Mouse (Mus musculus): ENCODE measurements around the gene Ccp110. TPM values are rescaled to one million over a fixed set of nuclear protein-coding genes. Genes with fewer than 3 reads are reported as not detected.

The Ccp110 gene
- polyA plus RNA-seq, 1 experiment from 2014 or later = 9.1 TPM

- H3K4me1 ChIP-seq (ENCODE audit: control insufficient read depth, insufficient read depth, low read length) = peaks cover 14% of the 10 kb centered on the region; the same call in 1 of the 2 replicates
- WGBS = 3% methylated on average over 41 of the region's 41 CpGs
- no peaks in the 10 kb centered on the region for H3K27me3 ChIP-seq (replicated peaks; ENCODE audit: control insufficient read depth, insufficient read depth, low read length)
- peak overlapping the region; percentile 84 for H3K4me2 ChIP-seq (ENCODE audit: low read depth, low read length)
- H3K4me3 ChIP-seq (ENCODE audit: low read length) = peak overlapping the region; percentile 83
- H3K27ac ChIP-seq (ENCODE audit: low read length) = peak overlapping the region; percentile 48
- H3K36me3 ChIP-seq (ENCODE audit: control insufficient read depth, insufficient read depth, low read length) = peaks cover 6% of the 10 kb centered on the region; the same call in 1 of the 2 replicates
- H3K9me3 ChIP-seq (ENCODE audit: control insufficient read depth, low read length) = no peaks in the 10 kb centered on the region
- ATAC-seq = peak; percentile 97
- H3K9ac ChIP-seq (ENCODE audit: low read depth, low read length) = peak overlapping the region; percentile 79
Observed at GRCm38 (mm10) chr7:118740532-118741338, 28.4 kb downstream of the Ccp110 start.

GRCm38 (mm10) chr7:118742278-118742677 is 29.9 kb downstream of the Ccp110 start:
- 78% methylated on average over 6 of the region's 6 CpGs for WGBS
- Histone ChIP-seq H3K9me3 (ENCODE audit: control insufficient read depth, low read length) (no peaks in the 10 kb centered on the region), H3K27me3 (replicated peaks; ENCODE audit: control insufficient read depth, insufficient read depth, low read length) (no peaks in the 10 kb centered on the region), H3K4me1 (ENCODE audit: control insufficient read depth, insufficient read depth, low read length) (peaks cover 14% of the 10 kb centered on the region; the same call in 1 of the 2 replicates), H3K36me3 (ENCODE audit: control insufficient read depth, insufficient read depth, low read length) (peaks cover 6% of the 10 kb centered on the region), H3K4me3 (ENCODE audit: low read length) (no peak overlapping the region), H3K27ac (ENCODE audit: low read length) (no peak overlapping the region), H3K9ac (ENCODE audit: low read depth, low read length) (no peak overlapping the region), H3K4me2 (ENCODE audit: low read depth, low read length) (no peak overlapping the region)
- no peak; the same call in 1 of the 2 replicates for ATAC-seq

- Histone ChIP-seq H3K27me3 (replicated peaks; ENCODE audit: control insufficient read depth, insufficient read depth, low read length) (no peaks in the 10 kb centered on the region), H3K36me3 (ENCODE audit: control insufficient read depth, insufficient read depth, low read length) (peaks cover 6% of the 10 kb centered on the region), H3K9ac (ENCODE audit: low read depth, low read length) (no peak overlapping the region), H3K4me1 (ENCODE audit: control insufficient read depth, insufficient read depth, low read length) (peaks cover 14% of the 10 kb centered on the region; the same call in 1 of the 2 replicates), H3K27ac (ENCODE audit: low read length) (no peak overlapping the region), H3K9me3 (ENCODE audit: control insufficient read depth, low read length) (no peaks in the 10 kb centered on the region), H3K4me2 (ENCODE audit: low read depth, low read length) (no peak overlapping the region), H3K4me3 (ENCODE audit: low read length) (no peak overlapping the region)
- no peak for ATAC-seq
- 91% methylated on average over 5 of the region's 5 CpGs for WGBS
Observed at GRCm38 (mm10) chr7:118744766-118745165, 32.4 kb downstream of the Ccp110 start.

GRCm38 (mm10) chr7:118747891-118748672 is 35.7 kb downstream of the Ccp110 start:
- H3K9me3 ChIP-seq (ENCODE audit: control insufficient read depth, low read length) = no peaks in the 10 kb centered on the region
- peaks cover 22% of the 10 kb centered on the region for H3K36me3 ChIP-seq (ENCODE audit: control insufficient read depth, insufficient read depth, low read length)
- WGBS = 89% methylated on average over 12 of the region's 12 CpGs
- no peaks in the 10 kb centered on the region for H3K4me1 ChIP-seq (ENCODE audit: control insufficient read depth, insufficient read depth, low read length)
- H3K4me2 ChIP-seq (ENCODE audit: low read depth, low read length) = no peak overlapping the region
- H3K27ac ChIP-seq (ENCODE audit: low read length) = no peak overlapping the region
- no peaks in the 10 kb centered on the region for H3K27me3 ChIP-seq (replicated peaks; ENCODE audit: control insufficient read depth, insufficient read depth, low read length)
- no peak for ATAC-seq
- H3K4me3 ChIP-seq (ENCODE audit: low read length) = no peak overlapping the region
- H3K9ac ChIP-seq (ENCODE audit: low read depth, low read length) = no peak overlapping the region

GRCm38 (mm10) chr7:118749706-118750105 is 37.4 kb downstream of the Ccp110 start:
- Histone ChIP-seq H3K9me3 (ENCODE audit: control insufficient read depth, low read length) (no peaks in the 10 kb centered on the region), H3K36me3 (ENCODE audit: control insufficient read depth, insufficient read depth, low read length) (peaks cover 24% of the 10 kb centered on the region), H3K4me3 (ENCODE audit: low read length) (no peak overlapping the region), H3K9ac (ENCODE audit: low read depth, low read length) (no peak overlapping the region), H3K4me2 (ENCODE audit: low read depth, low read length) (no peak overlapping the region), H3K27ac (ENCODE audit: low read length) (no peak overlapping the region), H3K4me1 (ENCODE audit: control insufficient read depth, insufficient read depth, low read length) (no peaks in the 10 kb centered on the region), H3K27me3 (replicated peaks; ENCODE audit: control insufficient read depth, insufficient read depth, low read length) (no peaks in the 10 kb centered on the region)
- 79% methylated on average over 8 of the region's 8 CpGs for WGBS
- no peak for ATAC-seq

GRCm38 (mm10) chr7:118751625-118752024 is 39.3 kb downstream of the Ccp110 start:
- no peak overlapping the region for H3K4me3 ChIP-seq (ENCODE audit: low read length)
- H3K9ac ChIP-seq (ENCODE audit: low read depth, low read length) = no peak overlapping the region
- ATAC-seq = no peak
- 89% methylated on average over 7 of the region's 7 CpGs for WGBS
- H3K9me3 ChIP-seq (ENCODE audit: control insufficient read depth, low read length) = no peaks in the 10 kb centered on the region
- H3K4me1 ChIP-seq (ENCODE audit: control insufficient read depth, insufficient read depth, low read length) = no peaks in the 10 kb centered on the region
- H3K27ac ChIP-seq (ENCODE audit: low read length) = no peak overlapping the region
- peaks cover 25% of the 10 kb centered on the region for H3K36me3 ChIP-seq (ENCODE audit: control insufficient read depth, insufficient read depth, low read length)
- no peak overlapping the region for H3K4me2 ChIP-seq (ENCODE audit: low read depth, low read length)
- H3K27me3 ChIP-seq (replicated peaks; ENCODE audit: control insufficient read depth, insufficient read depth, low read length) = no peaks in the 10 kb centered on the region

DNA sequence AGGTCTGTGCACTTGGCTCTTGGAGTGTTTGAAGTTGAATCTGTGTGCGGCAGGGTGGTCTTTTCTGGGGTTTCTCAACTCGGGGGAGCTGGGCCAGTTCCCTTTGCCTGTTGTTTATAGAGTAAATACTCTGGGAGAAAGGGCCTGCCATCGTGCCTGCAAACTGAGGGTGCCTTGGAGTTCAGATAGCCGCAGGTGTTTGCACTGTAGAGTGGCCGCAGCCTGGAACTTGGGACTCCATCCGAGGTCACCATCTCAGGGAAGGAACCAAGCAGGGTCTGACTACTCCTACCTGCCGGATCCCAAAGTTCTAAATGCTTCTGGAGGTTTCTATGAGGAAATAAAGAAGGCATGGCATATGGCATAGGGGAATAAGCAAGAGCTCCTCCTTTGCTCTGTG is 43.4 kb downstream of the Ccp110 start:
- WGBS = 60% methylated on average over 7 of the region's 7 CpGs
- Histone ChIP-seq H3K9me3 (ENCODE audit: control insufficient read depth, low read length) (no peaks in the 10 kb centered on the region), H3K4me1 (ENCODE audit: control insufficient read depth, insufficient read depth, low read length) (no peaks in the 10 kb centered on the region; the same call in 1 of the 2 replicates), H3K4me2 (ENCODE audit: low read depth, low read length) (no peak overlapping the region), H3K27me3 (replicated peaks; ENCODE audit: control insufficient read depth, insufficient read depth, low read length) (no peaks in the 10 kb centered on the region), H3K4me3 (ENCODE audit: low read length) (no peak overlapping the region), H3K36me3 (ENCODE audit: control insufficient read depth, insufficient read depth, low read length) (peaks cover 27% of the 10 kb centered on the region), H3K9ac (ENCODE audit: low read depth, low read length) (no peak overlapping the region), H3K27ac (ENCODE audit: low read length) (no peak overlapping the region)
- ATAC-seq = no peak

- Histone ChIP-seq H3K4me2 (ENCODE audit: low read depth, low read length) (no peak overlapping the region), H3K4me3 (ENCODE audit: low read length) (no peak overlapping the region), H3K9me3 (ENCODE audit: control insufficient read depth, low read length) (no peaks in the 10 kb centered on the region), H3K27me3 (replicated peaks; ENCODE audit: control insufficient read depth, insufficient read depth, low read length) (no peaks in the 10 kb centered on the region), H3K9ac (ENCODE audit: low read depth, low read length) (no peak overlapping the region), H3K27ac (ENCODE audit: low read length) (no peak overlapping the region), H3K36me3 (ENCODE audit: control insufficient read depth, insufficient read depth, low read length) (peaks cover 26% of the 10 kb centered on the region), H3K4me1 (ENCODE audit: control insufficient read depth, insufficient read depth, low read length) (no peaks in the 10 kb centered on the region; the same call in 1 of the 2 replicates)
- WGBS = 95% methylated on average over 24 of the region's 24 CpGs
- peak; percentile 40; the same call in 1 of the 2 replicates for ATAC-seq
Observed at GRCm38 (mm10) chr7:118756490-118757265, 44.3 kb downstream of the Ccp110 start.

DNA sequence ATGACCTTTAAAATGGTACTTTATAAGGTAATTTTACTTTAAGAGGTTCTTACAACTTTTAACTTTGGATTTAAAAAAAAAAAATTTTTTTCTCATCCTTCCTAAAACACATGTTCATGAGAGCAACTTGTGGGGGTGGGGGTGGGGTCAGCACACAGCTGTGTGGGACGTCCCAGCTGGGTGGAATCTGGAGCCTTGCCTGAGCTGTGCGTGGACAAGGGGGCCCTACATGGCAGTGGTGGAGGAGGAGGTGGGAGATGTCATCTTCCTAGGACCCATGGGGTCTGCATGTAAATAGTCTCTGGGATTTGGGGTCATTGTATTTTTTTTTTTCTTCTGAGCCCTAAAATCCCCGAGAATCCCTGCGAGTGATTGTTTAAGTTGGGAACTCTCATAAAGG is 46.0 kb downstream of the Ccp110 start:
- ATAC-seq = no peak
- H3K27ac ChIP-seq (ENCODE audit: low read length) = no peak overlapping the region
- 60% methylated on average over 4 of the region's 4 CpGs for WGBS
- no peaks in the 10 kb centered on the region; the same call in 1 of the 2 replicates for H3K4me1 ChIP-seq (ENCODE audit: control insufficient read depth, insufficient read depth, low read length)
- no peak overlapping the region for H3K4me2 ChIP-seq (ENCODE audit: low read depth, low read length)
- H3K27me3 ChIP-seq (replicated peaks; ENCODE audit: control insufficient read depth, insufficient read depth, low read length) = no peaks in the 10 kb centered on the region
- no peak overlapping the region for H3K9ac ChIP-seq (ENCODE audit: low read depth, low read length)
- peaks cover 16% of the 10 kb centered on the region for H3K36me3 ChIP-seq (ENCODE audit: control insufficient read depth, insufficient read depth, low read length)
- no peak overlapping the region for H3K4me3 ChIP-seq (ENCODE audit: low read length)
- H3K9me3 ChIP-seq (ENCODE audit: control insufficient read depth, low read length) = no peaks in the 10 kb centered on the region
